Mouse (Mus musculus) cerebellum, adult 2 months (tissue): ENCODE measurements around the gene Psmd14.

Experiments
- CTCF ChIP-seq: fragments of 200-500 bp; IDR thresholded peaks from 2 replicates; pipeline ENCODE4 v1.5.1; 2011; ENCODE audit warnings: low read depth, mild to moderate bottlenecking, control low read depth, low read length, moderate library complexity, borderline replicate concordance; ENCODE audit not compliant: insufficient read depth
- POLR2A ChIP-seq: fragments of 200-500 bp; IDR thresholded peaks from 2 replicates; pipeline ENCODE4 v1.6.1; 2011; ENCODE audit warnings: low read length, control low read depth, borderline replicate concordance; ENCODE audit not compliant: insufficient read depth

DNA sequence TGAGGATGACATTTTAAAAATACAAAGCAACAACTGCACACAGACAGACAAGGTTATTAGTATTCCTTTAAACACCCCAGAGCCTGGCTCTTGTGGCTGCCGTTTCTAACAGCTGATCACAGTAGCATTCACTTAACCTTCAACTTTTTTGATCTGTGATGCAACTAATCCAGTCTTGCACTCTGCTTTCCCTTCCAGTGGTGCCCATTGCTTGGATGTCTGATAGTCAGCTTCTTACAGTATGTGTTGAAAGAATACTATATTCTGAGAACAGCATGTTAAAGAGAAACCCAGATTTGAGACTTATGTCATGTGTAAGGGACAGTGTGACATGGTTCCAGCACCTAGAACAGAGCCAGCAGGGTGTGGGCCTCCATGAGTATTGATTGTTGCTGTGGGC, 34.6 kb downstream of the Psmd14 start:
- TF ChIP-seq CTCF (no peak), POLR2A (no peak)
